Mouse (Mus musculus): ENCODE data around the gene Aimp1.

- no peak for TF ChIP-seq POLR2A (IDR thresholded peaks at IDR 0.05; ENCODE audit: insufficient read depth, low read length)
- no peak for TF ChIP-seq EP300 (IDR thresholded peaks at IDR 0.05; ENCODE audit: insufficient read depth, low read depth, low read length)
Observed at GRCm38 (mm10) chr3:132644071-132644470, 40.1 kb downstream of the Aimp1 start.
